9 mouse cellular contexts compared by ENCODE assay signal in the genomic region with DNA sequence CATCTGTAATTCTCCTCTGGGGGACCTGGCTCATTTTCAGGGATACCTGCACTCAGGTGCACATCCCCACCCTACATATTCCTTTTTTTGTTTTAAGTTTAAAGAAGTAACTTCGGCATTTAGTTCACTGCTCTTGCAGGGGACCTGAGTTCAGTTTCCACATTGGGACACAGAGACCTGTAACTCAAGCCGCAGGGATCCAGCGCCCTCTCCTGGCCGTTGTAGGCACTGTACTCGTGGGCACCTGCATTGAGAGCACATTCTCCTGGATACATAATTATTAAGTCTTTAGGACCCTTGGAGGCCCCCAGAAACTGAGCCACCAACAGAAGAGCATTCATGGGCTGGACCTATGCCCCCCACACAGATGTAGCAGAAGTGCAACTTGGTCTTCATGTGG. TPM values are rescaled to one million over a fixed set of nuclear protein-coding genes. Genes with fewer than 3 reads are reported as not detected.
DNase-seq lines count a peak whose midpoint lies in the region; ATAC-seq and TF ChIP-seq lines count a peak whose summit lies in the region.
"Had no signal": no experiment of that assay in that cellular context is flagged by ENCODE, and none has a peak within 500 bp of the region (broad histone marks: within the 10 kb centered on the region; RNA-seq: fewer than 3 reads in every experiment).

No protein-coding gene starts in this region.

- no peak for TF ChIP-seq EP300 in CH12.LX (IDR thresholded peaks at IDR 0.05; ENCODE audit: low read length)

- no peak overlapping the region for H3K4me3 ChIP-seq in intestine, embryonic 14.5 days (ENCODE audit: low read depth, low read length)
- no peak overlapping the region for H3K4me3 ChIP-seq in intestine, embryonic 15.5 days (replicated peaks)
- no peak overlapping the region for H3K4me3 ChIP-seq in CH12.LX (replicated peaks in 1 of 3; ENCODE audit: low read depth in 2 of 3, low read length in 2 of 3, poor library complexity in 1 of 3)
- H3K4me3 ChIP-seq: embryonic facial prominence, embryonic 13.5 days had no signal

- no peaks in the 10 kb centered on the region for H3K27me3 ChIP-seq in intestine, embryonic 14.5 days (replicated peaks; ENCODE audit: control insufficient read depth, insufficient read depth, low read length)
- H3K27me3 ChIP-seq in intestine, embryonic 15.5 days (replicated peaks) = no peaks in the 10 kb centered on the region
- no peaks in the 10 kb centered on the region for H3K27me3 ChIP-seq in CH12.LX (replicated peaks)
- H3K27me3 ChIP-seq: embryonic facial prominence, embryonic 13.5 days had no signal

- dilution Hi-C loops in CH12.LX (cut with MboI; ENCODE audit: extremely low pct_ligation_motif_present, extremely low pct_unique_long_range_greater_than_20kb, low sequenced_read_pairs) = no loop called here

- ATAC-seq in intestine, embryonic 14.5 days (replicated peaks; ENCODE audit: low FRiP score, low TSS enrichment, low read depth) = no peak
- ATAC-seq in intestine, embryonic 15.5 days = no peak
- peak; percentile 75 for ATAC-seq in megakaryocyte progenitor cell, adult 5-6 weeks (replicated peaks; ENCODE audit: poor library complexity)

- no peaks in the 10 kb centered on the region for H3K4me1 ChIP-seq in intestine, embryonic 14.5 days (replicated peaks; ENCODE audit: control insufficient read depth, insufficient read depth, low read length)
- peaks cover 5% of the 10 kb centered on the region for H3K4me1 ChIP-seq in intestine, embryonic 15.5 days (replicated peaks)
- peaks cover 8 to 46% of the 10 kb centered on the region in 2 experiments for H3K4me1 ChIP-seq in CH12.LX (ENCODE audit: control insufficient read depth in 1 of 2, insufficient read depth in 2 of 2)

- H3K36me3 ChIP-seq in intestine, embryonic 14.5 days (ENCODE audit: control insufficient read depth, insufficient read depth, low read length) = no peaks in the 10 kb centered on the region
- no peaks in the 10 kb centered on the region for H3K36me3 ChIP-seq in intestine, embryonic 15.5 days
- H3K36me3 ChIP-seq in CH12.LX (replicated peaks in 1 of 2; ENCODE audit: control insufficient read depth in 1 of 2, insufficient read depth in 1 of 2, low read length in 1 of 2) = peaks cover 2 to 32% of the 10 kb centered on the region in 2 experiments
- H3K36me3 ChIP-seq: embryonic facial prominence, embryonic 13.5 days had no signal

- peak; percentile 87 to 95 for TF ChIP-seq CTCF in CH12.LX (conservative IDR thresholded peaks at IDR 0.05 in 1 of 2, IDR thresholded peaks at IDR 0.05 in 1 of 2; ENCODE audit: low read depth in 2 of 2, low read length in 2 of 2)

- H3K79me2 ChIP-seq in CH12.LX (replicated peaks; ENCODE audit: control insufficient read depth, extremely low read depth, insufficient read depth, poor library complexity, severe bottlenecking) = no peaks in the 10 kb centered on the region; the same call in 1 of the 2 replicates

- no peak for TF ChIP-seq POLR2A in CH12.LX (IDR thresholded peaks at IDR 0.05; ENCODE audit: low read depth, low read length)

- H3K4me2 ChIP-seq in intestine, embryonic 14.5 days (ENCODE audit: low read length) = no peak overlapping the region
- no peak overlapping the region for H3K4me2 ChIP-seq in intestine, embryonic 15.5 days (replicated peaks)
- H3K4me2 ChIP-seq in CH12.LX (ENCODE audit: insufficient read depth, low read depth, poor library complexity, severe bottlenecking) = peak overlapping the region; percentile 44

- no peaks in the 10 kb centered on the region for H3K9me3 ChIP-seq in intestine, embryonic 14.5 days (ENCODE audit: control insufficient read depth, low read length)
- no peaks in the 10 kb centered on the region for H3K9me3 ChIP-seq in intestine, embryonic 15.5 days
- H3K9me3 ChIP-seq in CH12.LX (replicated peaks; ENCODE audit: low read length) = no peaks in the 10 kb centered on the region
- H3K9me3 ChIP-seq: embryonic facial prominence, embryonic 13.5 days had no signal

- WGBS in intestine, embryonic 14.5 days = 51% methylated on average over 5 of the region's 5 CpGs
- 49% methylated on average over 5 of the region's 5 CpGs for WGBS in intestine, embryonic 15.5 days

- in situ Hi-C loops in CH12.LX (cut with MboI; ENCODE audit: low pct_ligation_motif_present, low pct_unique_long_range_greater_than_20kb, low sequenced_read_pairs) = loop anchor here (5.0 to 25.0 kb wide), 4 partner anchors 80 to 696 kb away; no protein-coding TSS in a partner anchor

- H3K9ac ChIP-seq in intestine, embryonic 14.5 days (ENCODE audit: low read length) = no peak overlapping the region
- no peak overlapping the region for H3K9ac ChIP-seq in intestine, embryonic 15.5 days
- no peak overlapping the region for H3K9ac ChIP-seq in CH12.LX (ENCODE audit: insufficient read depth, low read depth)
- H3K9ac ChIP-seq: embryonic facial prominence, embryonic 13.5 days had no signal

- peak; percentile 72 for DNase-seq in intestine, embryonic 14.5 days (ENCODE audit: low spot score)
- peak; percentile 88 for DNase-seq in CH12.LX (ENCODE audit: extremely low read depth)
- DNase-seq in c-Kit-negative CD71-positive TER-119-positive erythroid progenitor cells, embryonic 14.5 days (ENCODE audit: low read depth, low spot score) = peak; percentile 80
- DNase-seq in forelimb bud, embryonic 11.5 days (ENCODE audit: low read depth, low spot score) = peak; percentile 51
- DNase-seq in kidney, postnatal 25 days = peak; percentile 67 to 77
- peak; percentile 85 for DNase-seq in thymus, postnatal 0 days (ENCODE audit: low spot score)

- no peak overlapping the region for H3K27ac ChIP-seq in intestine, embryonic 14.5 days (ENCODE audit: low read depth)
- H3K27ac ChIP-seq in intestine, embryonic 15.5 days = no peak overlapping the region
- no peak overlapping the region for H3K27ac ChIP-seq in CH12.LX (ENCODE audit: insufficient read depth, low read depth)

- TF ChIP-seq RAD21 in CH12.LX (IDR thresholded peaks at IDR 0.05; ENCODE audit: low read depth, low read length) = peak; percentile 94

TF ChIP-seq in CH12.LX, 34 proteins besides CTCF, POLR2A, EP300 and RAD21:
- TF ChIP-seq ZC3H11A (IDR thresholded peaks at IDR 0.05; ENCODE audit: low read depth, low read length) = peak; percentile 68
- 0 out of 2 replicates have a peak, but pooled peaks have one; percentile 70 for TF ChIP-seq MEF2A (IDR thresholded peaks at IDR 0.05; ENCODE audit: borderline replicate concordance, low read depth, low read length)
- TF ChIP-seq HCFC1 (IDR thresholded peaks at IDR 0.05; ENCODE audit: low read depth, low read length) = no peak
- no peak for TF ChIP-seq JUN (IDR thresholded peaks at IDR 0.05; ENCODE audit: insufficient read depth, low read depth, low read length)
- TF ChIP-seq POLR2AphosphoS2 (IDR thresholded peaks at IDR 0.05; ENCODE audit: low read depth, low read length) = no peak
- TF ChIP-seq MAZ (IDR thresholded peaks at IDR 0.05; ENCODE audit: low read depth, low read length) = no peak
- TF ChIP-seq SMC3 (IDR thresholded peaks at IDR 0.05; ENCODE audit: low read depth, low read length) = peak; percentile 95
- TF ChIP-seq MAFK (IDR thresholded peaks at IDR 0.05; ENCODE audit: insufficient replicate concordance, low read length) = no peak
- TF ChIP-seq KAT2A (IDR thresholded peaks at IDR 0.05; ENCODE audit: insufficient replicate concordance, low read length) = no peak
- peak; percentile 57 for TF ChIP-seq MYC (IDR thresholded peaks at IDR 0.05; ENCODE audit: low read depth, low read length)
- TF ChIP-seq PAX5 (IDR thresholded peaks at IDR 0.05; ENCODE audit: low read length) = no peak
- no peak for TF ChIP-seq ZMIZ1 (IDR thresholded peaks at IDR 0.05; ENCODE audit: low read depth, low read length)
- no peak for TF ChIP-seq NRF1 (IDR thresholded peaks at IDR 0.05; ENCODE audit: low read depth, low read length)
- TF ChIP-seq TBP (conservative IDR thresholded peaks at IDR 0.05; ENCODE audit: low read depth, low read length) = no peak
- 0 out of 2 replicates have a peak, but pooled peaks have one; percentile 2 for TF ChIP-seq ZNF384 (IDR thresholded peaks at IDR 0.05; ENCODE audit: low read depth, low read length)

RNA-seq across cellular contexts. Expression of a gene that starts 26.8 kb away (rescaled TPM):
- polyA plus RNA-seq in intestine, embryonic 14.5 days (2014; fragmentation: Nextera tagmentation; extraction: Ambion mirVana) = 31.6 and 37.0 TPM in 2 replicates
- 40.0 and 42.5 TPM in 2 replicates for polyA plus RNA-seq in intestine, embryonic 15.5 days (2015; fragmentation: Nextera tagmentation; extraction: Ambion mirVana)
- total RNA-seq in CH12.LX (2012; rRNA removed) (24.7 and 31.1 TPM in 2 replicates), CH12.LX (2014; rRNA removed) (39.2 and 42.0 TPM in 2 replicates)
- 61.3 and 67.6 TPM in 2 replicates for polyA plus RNA-seq in CH12.LX (2012; ENCODE audit: insufficient read length, low read depth)
- total RNA-seq in megakaryocyte progenitor cell, adult 5-6 weeks (2015) = 51.0 and 54.1 TPM in 2 replicates
- total RNA-seq in megakaryocyte progenitor cell, adult 5-6 weeks (2017) = 29.0 and 40.3 TPM in 2 replicates
- 65.1 and 67.0 TPM in 2 replicates for polyA plus RNA-seq in thymus, postnatal 0 days (2015; fragmentation: Nextera tagmentation; extraction: Ambion mirVana)
